Mouse (Mus musculus): Measurements from ENCODE around the gene Tedc2.

GRCm38 (mm10) chr17:24208641-24209042, 12.0 kb downstream of the Tedc2 start:
- TF ChIP-seq CTCF (IDR thresholded peaks at IDR 0.05; ENCODE audit: control insufficient read depth, insufficient read depth, insufficient replicate concordance, low read depth, low read length) (no peak), POLR2A (IDR thresholded peaks at IDR 0.05; ENCODE audit: control insufficient read depth, low read depth, low read length) (no peak)

All from testis, adult 2 months (tissue).